Mouse (Mus musculus) liver, postnatal 0 days (tissue): ENCODE measurements around the gene Cfap46.
A peak's percentile ranks its signal among the peaks of the same experiment; 100 is the strongest.

Experiments
- CTCF ChIP-seq: sonication (generic); IDR thresholded peaks from 2 replicates; pipeline ENCODE4 v1.5.1; 2016; ENCODE audit warnings: antibody characterized with exemption, low read depth
- EP300 ChIP-seq: IDR thresholded peaks from 2 replicates; pipeline ENCODE4 v1.6.1; 2016; ENCODE audit warnings: antibody characterized with exemption, low read depth, mild to moderate bottlenecking

DNA sequence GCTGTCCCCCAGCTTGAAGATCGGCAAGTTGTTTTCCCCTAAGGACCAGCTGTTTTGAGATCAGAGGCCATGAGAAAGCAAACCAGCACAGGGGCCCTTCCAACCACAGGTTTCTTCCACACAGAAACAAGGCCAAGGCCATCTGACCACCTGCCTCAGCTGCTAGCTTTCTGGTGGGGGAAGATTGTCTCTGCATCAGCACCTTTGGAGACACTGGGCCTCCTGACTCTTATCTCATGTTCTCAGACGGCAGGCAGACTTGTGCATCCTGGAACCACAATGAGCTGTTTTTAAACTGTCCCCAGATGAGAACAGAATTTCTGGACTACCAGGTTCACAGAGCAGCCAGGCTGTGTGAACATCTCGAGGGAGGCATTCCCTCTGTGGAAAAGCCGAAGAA lies 21.5 kb upstream of the Cfap46 start:
- TF ChIP-seq CTCF (no peak), EP300 (peak; percentile 70; the same call in 1 of the 2 replicates)
